Comparison of ENCODE assay signal across 20 mouse cellular contexts in the genomic region with DNA sequence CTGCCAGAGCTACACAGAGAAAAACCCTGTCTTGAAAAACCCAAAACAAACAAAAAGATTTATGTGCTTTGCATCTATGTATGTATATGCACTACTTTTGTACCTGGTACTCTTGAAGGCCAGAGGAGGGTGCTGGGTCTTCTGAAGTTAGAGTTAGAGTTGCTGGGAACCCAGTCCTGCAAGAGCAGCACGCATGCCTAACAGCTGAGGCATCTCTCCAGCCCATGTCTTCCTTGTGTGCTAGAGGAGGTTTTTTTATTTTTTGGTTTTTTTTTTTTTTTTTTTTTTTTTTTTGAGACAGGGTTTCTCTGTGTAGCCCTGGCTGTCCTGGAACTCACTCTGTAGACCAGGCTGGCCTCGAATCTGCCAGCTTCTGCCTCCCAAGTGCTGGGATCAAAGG. TPM values are rescaled to one million over a fixed set of nuclear protein-coding genes. Genes with fewer than 3 reads are reported as not detected.
DNase-seq lines count a peak whose midpoint lies in the region; ATAC-seq and TF ChIP-seq lines count a peak whose summit lies in the region.
"Had no signal": no experiment of that assay in that cellular context is flagged by ENCODE, and none has a peak within 500 bp of the region (broad histone marks: within the 10 kb centered on the region; RNA-seq: fewer than 3 reads in every experiment).

No protein-coding gene starts in this region.

- no peak overlapping the region for H3K27ac ChIP-seq in heart, embryonic 10.5 days
- 0 out of 2 replicates have a peak overlapping the region, but pooled peaks have one; percentile 26 for H3K27ac ChIP-seq in heart, postnatal 0 days (ENCODE audit: low read depth)
- H3K27ac ChIP-seq in liver, embryonic 13.5 days, result peak overlapping the region; percentile 8; the same call in 1 of the 2 replicates
- H3K27ac ChIP-seq in midbrain, embryonic 10.5 days (replicated peaks), result no peak overlapping the region
- H3K27ac ChIP-seq: layer of hippocampus, adult 2 months; lung, embryonic 15.5 days had no signal

- no peak overlapping the region for H3K4me2 ChIP-seq in heart, postnatal 0 days (ENCODE audit: low read depth, low read length)
- H3K4me2 ChIP-seq in liver, embryonic 13.5 days, result no peak overlapping the region
- H3K4me2 ChIP-seq: lung, embryonic 15.5 days; stomach, embryonic 15.5 days had no signal

- intact Hi-C loops in heart, postnatal 14 days (cut with DNase I), result no loop called here

- TF ChIP-seq EP300 in heart, postnatal 0 days (IDR thresholded peaks at IDR 0.05; ENCODE audit: low read depth), result no peak

- TF ChIP-seq CTCF in heart, postnatal 0 days (IDR thresholded peaks at IDR 0.05; ENCODE audit: low read depth), result no peak

- peaks cover 52% of the 10 kb centered on the region for H3K36me3 ChIP-seq in heart, embryonic 10.5 days
- peaks cover 25% of the 10 kb centered on the region for H3K36me3 ChIP-seq in heart, postnatal 0 days (replicated peaks; ENCODE audit: control insufficient read depth, insufficient read depth, low read length)
- H3K36me3 ChIP-seq in liver, embryonic 13.5 days, result peaks cover 79% of the 10 kb centered on the region
- peaks cover 77% of the 10 kb centered on the region for H3K36me3 ChIP-seq in midbrain, embryonic 10.5 days

- no peak for ATAC-seq in heart, postnatal 0 days (ENCODE audit: insufficient read depth, low read depth)
- ATAC-seq in liver, embryonic 13.5 days (ENCODE audit: low read depth), result no peak
- no peak for ATAC-seq in erythroid progenitor cell, adult 5-6 weeks (replicated peaks; ENCODE audit: low FRiP score, poor library complexity, severe bottlenecking)
- ATAC-seq: forebrain, embryonic 14.5 days had no signal

- H3K4me3 ChIP-seq in heart, embryonic 10.5 days, result no peak overlapping the region
- no peak overlapping the region for H3K4me3 ChIP-seq in heart, postnatal 0 days (ENCODE audit: low read depth, low read length)
- no peak overlapping the region for H3K4me3 ChIP-seq in liver, embryonic 13.5 days (replicated peaks)
- no peak overlapping the region for H3K4me3 ChIP-seq in midbrain, embryonic 10.5 days
- H3K4me3 ChIP-seq: erythroblast, embryonic 14.5 days; layer of hippocampus, adult 2 months; lung, embryonic 15.5 days; stomach, embryonic 15.5 days had no signal

- peak; percentile 25 for DNase-seq in heart, embryonic 10.5 days (ENCODE audit: low spot score)
- DNase-seq in heart, adult 11 months, result no peak
- no peak for DNase-seq in heart, postnatal 0 days (ENCODE audit: low spot score)
- DNase-seq in heart, postnatal 14 days, result no peak
- no peak for DNase-seq in liver, embryonic 13.5 days
- no peak for DNase-seq in liver
- DNase-seq in midbrain, embryonic 10.5 days (ENCODE audit: low spot score), result no peak
- DNase-seq: adrenal gland, adult 2 months; cerebellum, adult 2 months; gastrocnemius, postnatal 25 days; lung, postnatal 4 days; right cerebral cortex, postnatal 25 days; thymus, adult 18-20 months; thymus, postnatal 4 days had no signal

- H3K9ac ChIP-seq in heart, postnatal 0 days (replicated peaks; ENCODE audit: low read depth, low read length), result no peak overlapping the region
- no peak overlapping the region for H3K9ac ChIP-seq in liver, embryonic 13.5 days
- H3K9ac ChIP-seq: lung, embryonic 15.5 days; stomach, embryonic 15.5 days had no signal

- H3K4me1 ChIP-seq in heart, embryonic 10.5 days, result peaks cover 6% of the 10 kb centered on the region; the same call in 1 of the 2 replicates
- H3K4me1 ChIP-seq in heart, postnatal 0 days (ENCODE audit: control insufficient read depth, insufficient read depth), result peaks cover 18% of the 10 kb centered on the region
- peaks cover 23% of the 10 kb centered on the region for H3K4me1 ChIP-seq in liver, embryonic 13.5 days (replicated peaks)
- no peaks in the 10 kb centered on the region for H3K4me1 ChIP-seq in midbrain, embryonic 10.5 days
- H3K4me1 ChIP-seq: lung, embryonic 15.5 days; stomach, embryonic 15.5 days had no signal

- WGBS in heart, embryonic 10.5 days, result 78% methylated on average over 2 of the region's 2 CpGs
- WGBS in heart, postnatal 0 days, result 80% methylated on average over 2 of the region's 2 CpGs
- 78% methylated on average over 2 of the region's 2 CpGs for WGBS in liver, embryonic 13.5 days (ENCODE audit: insufficient replicate concordance)
- WGBS in midbrain, embryonic 10.5 days, result 93% methylated on average over 2 of the region's 2 CpGs

- H3K27me3 ChIP-seq in heart, embryonic 10.5 days (ENCODE audit: insufficient read depth, poor library complexity, severe bottlenecking), result no peaks in the 10 kb centered on the region
- no peaks in the 10 kb centered on the region for H3K27me3 ChIP-seq in heart, postnatal 0 days (ENCODE audit: control insufficient read depth, insufficient read depth, low read length)
- H3K27me3 ChIP-seq in liver, embryonic 13.5 days, result no peaks in the 10 kb centered on the region
- no peaks in the 10 kb centered on the region for H3K27me3 ChIP-seq in midbrain, embryonic 10.5 days (ENCODE audit: low read depth, poor library complexity, severe bottlenecking)
- H3K27me3 ChIP-seq: lung, embryonic 15.5 days; stomach, embryonic 15.5 days had no signal

- H3K9me3 ChIP-seq in heart, embryonic 10.5 days, result no peaks in the 10 kb centered on the region
- H3K9me3 ChIP-seq in heart, postnatal 0 days (replicated peaks; ENCODE audit: control insufficient read depth, low read length), result no peaks in the 10 kb centered on the region
- H3K9me3 ChIP-seq in liver, embryonic 13.5 days (replicated peaks), result no peaks in the 10 kb centered on the region
- no peaks in the 10 kb centered on the region for H3K9me3 ChIP-seq in midbrain, embryonic 10.5 days (replicated peaks)
- H3K9me3 ChIP-seq: lung, embryonic 15.5 days; stomach, embryonic 15.5 days had no signal

RNA-seq across cellular contexts. Expression of a gene that starts 9.1 kb away (rescaled TPM):
- 110 and 113 TPM in 2 replicates for polyA plus RNA-seq in heart, embryonic 10.5 days (2016; fragmentation: Nextera tagmentation; extraction: Ambion mirVana)
- total RNA-seq in heart, postnatal 0 days (2014; rRNA removed; ENCODE audit: low replicate concordance), result 57.0 and 74.0 TPM in 2 replicates
- 70.8 and 88.4 TPM in 2 replicates for polyA plus RNA-seq in heart, postnatal 0 days (2015; fragmentation: Nextera tagmentation; extraction: Ambion mirVana)
- total RNA-seq in heart, postnatal 14 days (2021), result 10 to 100 TPM; 91.1 to 94.4 TPM
- polyA plus RNA-seq in liver, embryonic 13.5 days (2015; fragmentation: Nextera tagmentation; extraction: Ambion mirVana), result 37.1 and 41.6 TPM in 2 replicates
- total RNA-seq in erythroid progenitor cell, adult 5-6 weeks (2015; ENCODE audit: low replicate concordance), result 32.1 and 41.5 TPM in 2 replicates
- total RNA-seq in erythroid progenitor cell, adult 5-6 weeks (2017; ENCODE audit: low replicate concordance), result 43.8 and 83.8 TPM in 2 replicates
- 127 and 133 TPM in 2 replicates for polyA plus RNA-seq in midbrain, embryonic 10.5 days (2016; fragmentation: Nextera tagmentation; extraction: Ambion mirVana)

RNA-seq across cellular contexts. Expression of a gene that starts 37.8 kb away (rescaled TPM):
- polyA plus RNA-seq in heart, embryonic 10.5 days (2016; fragmentation: Nextera tagmentation; extraction: Ambion mirVana), result 55.3 and 75.2 TPM in 2 replicates
- 127 and 143 TPM in 2 replicates for total RNA-seq in heart, postnatal 0 days (2014; rRNA removed; ENCODE audit: low replicate concordance)
- 40.4 and 45.2 TPM in 2 replicates for polyA plus RNA-seq in heart, postnatal 0 days (2015; fragmentation: Nextera tagmentation; extraction: Ambion mirVana)
- total RNA-seq in heart, postnatal 14 days (2021), result 100 to 1,000 TPM; 136 to 143 TPM
- polyA plus RNA-seq in liver, embryonic 13.5 days (2015; fragmentation: Nextera tagmentation; extraction: Ambion mirVana), result 18.3 and 23.0 TPM in 2 replicates
- 15.5 and 22.2 TPM in 2 replicates for total RNA-seq in erythroid progenitor cell, adult 5-6 weeks (2015; ENCODE audit: low replicate concordance)
- total RNA-seq in erythroid progenitor cell, adult 5-6 weeks (2017; ENCODE audit: low replicate concordance), result 17.3 and 21.2 TPM in 2 replicates
- 16.4 and 19.3 TPM in 2 replicates for polyA plus RNA-seq in midbrain, embryonic 10.5 days (2016; fragmentation: Nextera tagmentation; extraction: Ambion mirVana)

RNA-seq across cellular contexts. Expression of a gene that starts 44.5 kb away (rescaled TPM):
- polyA plus RNA-seq in heart, embryonic 10.5 days (2016; fragmentation: Nextera tagmentation; extraction: Ambion mirVana), result 870 and 941 TPM in 2 replicates
- 112 and 120 TPM in 2 replicates for total RNA-seq in heart, postnatal 0 days (2014; rRNA removed; ENCODE audit: low replicate concordance)
- 553 and 573 TPM in 2 replicates for polyA plus RNA-seq in heart, postnatal 0 days (2015; fragmentation: Nextera tagmentation; extraction: Ambion mirVana)
- total RNA-seq in heart, postnatal 14 days (2021), result 100 to 1,000 TPM; 534 to 594 TPM
- polyA plus RNA-seq in liver, embryonic 13.5 days (2015; fragmentation: Nextera tagmentation; extraction: Ambion mirVana), result 325 and 423 TPM in 2 replicates
- 147 and 149 TPM in 2 replicates for total RNA-seq in erythroid progenitor cell, adult 5-6 weeks (2015; ENCODE audit: low replicate concordance)
- 60.1 and 90.8 TPM in 2 replicates for total RNA-seq in erythroid progenitor cell, adult 5-6 weeks (2017; ENCODE audit: low replicate concordance)
- polyA plus RNA-seq in midbrain, embryonic 10.5 days (2016; fragmentation: Nextera tagmentation; extraction: Ambion mirVana), result 1,400 and 1,401 TPM in 2 replicates

RNA-seq across cellular contexts. Expression of a gene that starts 57.3 kb away (rescaled TPM):
- polyA plus RNA-seq in heart, embryonic 10.5 days (2016; fragmentation: Nextera tagmentation; extraction: Ambion mirVana), result 16.9 and 18.7 TPM in 2 replicates
- 55.9 and 64.6 TPM in 2 replicates for total RNA-seq in heart, postnatal 0 days (2014; rRNA removed; ENCODE audit: low replicate concordance)
- 28.7 and 29.2 TPM in 2 replicates for polyA plus RNA-seq in heart, postnatal 0 days (2015; fragmentation: Nextera tagmentation; extraction: Ambion mirVana)
- 10 to 100 TPM; 32.7 to 32.8 TPM for total RNA-seq in heart, postnatal 14 days (2021)
- 12.9 and 13.9 TPM in 2 replicates for polyA plus RNA-seq in liver, embryonic 13.5 days (2015; fragmentation: Nextera tagmentation; extraction: Ambion mirVana)
- total RNA-seq in erythroid progenitor cell, adult 5-6 weeks (2015; ENCODE audit: low replicate concordance), result 36.8 and 78.8 TPM in 2 replicates
- 38.4 and 46.3 TPM in 2 replicates for total RNA-seq in erythroid progenitor cell, adult 5-6 weeks (2017; ENCODE audit: low replicate concordance)
- 19.6 and 23.8 TPM in 2 replicates for polyA plus RNA-seq in midbrain, embryonic 10.5 days (2016; fragmentation: Nextera tagmentation; extraction: Ambion mirVana)

Comparison
In these comparisons a context has a peak if more than half of its experiments do, and no peak if none do; other contexts are left out.
1. H3K27ac ChIP-seq: peak in heart, postnatal 0 days (single experiment) and liver, embryonic 13.5 days (single experiment); none in heart, embryonic 10.5 days (single experiment) and midbrain, embryonic 10.5 days (single experiment).